8 mouse cellular contexts compared by ENCODE assay signal in genomic region chr17:32142907-32143854, GRCm38 (mm10). TPM values are rescaled to one million over a fixed set of nuclear protein-coding genes. Genes with fewer than 3 reads are reported as not detected.
A peak's percentile ranks its signal among the peaks of the same experiment; 100 is the strongest.
DNase-seq lines count a peak whose midpoint lies in the region; ATAC-seq and TF ChIP-seq lines count a peak whose summit lies in the region.

No protein-coding gene starts in this region.

- in situ Hi-C loops in Patski (cut with MboI; ENCODE audit: low pct_unique_long_range_greater_than_20kb) = loop anchor here (25.0 kb wide), 1 partner anchor 344 kb away; no protein-coding TSS in a partner anchor

- no peak overlapping the region; the same call in 1 of the 2 replicates for H3K27ac ChIP-seq in hindbrain, embryonic 14.5 days

- ATAC-seq in Patski = peak; percentile 64
- ATAC-seq in hindbrain, embryonic 14.5 days (ENCODE audit: low FRiP score) = peak; percentile 69; the same call in 1 of the 2 replicates

- peak; percentile 95 for TF ChIP-seq CTCF in Patski (IDR thresholded peaks at IDR 0.05)

- peak overlapping the region; percentile 53 for H3K9ac ChIP-seq in hindbrain, embryonic 14.5 days

- peak; percentile 10 for DNase-seq in Patski (ENCODE audit: low read depth, low spot score)
- DNase-seq in cerebellum, postnatal 14 days = peak; percentile 90 to 94
- DNase-seq in frontal cortex, postnatal 25 days (ENCODE audit: low spot score in 2 of 2) = peak; percentile 78 to 79
- peak; percentile 81 for DNase-seq in hindbrain, embryonic 14.5 days (ENCODE audit: low spot score)
- peak; percentile 76 to 78 for DNase-seq in layer of hippocampus, postnatal 36 days
- DNase-seq in lung, postnatal 36 days = peak; percentile 92
- peak; percentile 70 for DNase-seq in retina, postnatal 7 days (ENCODE audit: low read depth, low spot score)
- DNase-seq in urinary bladder, adult 2 months (ENCODE audit: low spot score) = peak; percentile 71

- peaks cover 36% of the 10 kb centered on the region for H3K36me3 ChIP-seq in hindbrain, embryonic 14.5 days (replicated peaks; ENCODE audit: control insufficient read depth, insufficient read depth)

- H3K27me3 ChIP-seq in Patski = no peaks in the 10 kb centered on the region
- H3K27me3 ChIP-seq in hindbrain, embryonic 14.5 days (ENCODE audit: control insufficient read depth, insufficient read depth, low read length) = no peaks in the 10 kb centered on the region

- CTCF ChIA-PET in Patski (lab: Charles Lee) = interaction anchor here (1.2 kb wide), 1 partner anchor 15 kb away, joined by 4 read pairs; no protein-coding TSS in a partner anchor

- WGBS in hindbrain, embryonic 14.5 days = 22% methylated on average over 39 of the region's 39 CpGs

- H3K4me3 ChIP-seq in hindbrain, embryonic 14.5 days (replicated peaks; ENCODE audit: low read length) = peak overlapping the region; percentile 29

- H3K4me2 ChIP-seq in hindbrain, embryonic 14.5 days (replicated peaks) = peak overlapping the region; percentile 54

- H3K4me1 ChIP-seq in hindbrain, embryonic 14.5 days (replicated peaks; ENCODE audit: control insufficient read depth, insufficient read depth, low read length) = peaks cover 6% of the 10 kb centered on the region

- POLR2A ChIA-PET in Patski (lab: Charles Lee) = interaction anchor here (0.7 kb wide), 1 partner anchor 159 kb away, joined by 3 read pairs; no protein-coding TSS in a partner anchor

- no peaks in the 10 kb centered on the region for H3K9me3 ChIP-seq in hindbrain, embryonic 14.5 days (ENCODE audit: control insufficient read depth, low read length)

RNA-seq across cellular contexts. Expression of gene Notch3, which starts 23.5 kb away (rescaled TPM):
- 1.5 TPM for polyA plus RNA-seq in Patski (2021)
- polyA plus RNA-seq in hindbrain, embryonic 14.5 days (2014; fragmentation: Nextera tagmentation; extraction: Ambion mirVana) = 8.1 and 9.8 TPM in 2 replicates
- total RNA-seq in layer of hippocampus, postnatal 36 days (2021) = 1 to 10 TPM; 7.0 to 8.2 TPM
- polyA plus RNA-seq in urinary bladder, adult 2 months (2012; rRNA removed) = 16.1 and 21.5 TPM in 2 replicates

RNA-seq across cellular contexts. Expression of gene Ephx3, which starts 46.2 kb away (rescaled TPM):
- polyA plus RNA-seq in Patski (2021) = 0.18 TPM
- 0.23 TPM in 1 of 2 replicates, not detected in the other for polyA plus RNA-seq in hindbrain, embryonic 14.5 days (2014; fragmentation: Nextera tagmentation; extraction: Ambion mirVana)
- total RNA-seq in layer of hippocampus, postnatal 36 days (2021) = under 1 TPM; 0.23 to 0.75 TPM
- 3.6 and 4.4 TPM in 2 replicates for polyA plus RNA-seq in urinary bladder, adult 2 months (2012; rRNA removed)

Comparison
In these comparisons a context has a peak if more than half of its experiments do, and no peak if none do; other contexts are left out.
1. DNase-seq: peak in every context shown above with its lines; median percentile 92 in cerebellum, postnatal 14 days; 92 in lung, postnatal 36 days; 81 in hindbrain, embryonic 14.5 days; 78 in frontal cortex, postnatal 25 days; 77 in layer of hippocampus, postnatal 36 days; 71 in urinary bladder, adult 2 months; 70 in retina, postnatal 7 days; 10 in Patski.